Mouse (Mus musculus) heart, postnatal 0 days (tissue): Measurements from ENCODE around the gene Actr1a.

Experiments
- CTCF ChIP-seq: IDR thresholded peaks from 2 replicates; pipeline ENCODE4 v1.5.1; 2016; ENCODE audit warnings: antibody characterized with exemption, control low read depth, low read depth
- EP300 ChIP-seq: IDR thresholded peaks from 2 replicates; pipeline ENCODE4 v1.6.1; 2016; ENCODE audit warnings: antibody characterized with exemption, low read depth

GRCm38 (mm10) chr19:46367798-46368590 lies 27.6 kb downstream of the Actr1a start:
- TF ChIP-seq CTCF (no peak), EP300 (no peak)
